Mouse (Mus musculus): ENCODE measurements around the gene Gm5741. TPM values are rescaled to one million over a fixed set of nuclear protein-coding genes. Genes with fewer than 3 reads are reported as not detected.

Gm5741 gene
- polyA plus RNA-seq, 2 experiments: 0.74 to 0.99 TPM

DNA sequence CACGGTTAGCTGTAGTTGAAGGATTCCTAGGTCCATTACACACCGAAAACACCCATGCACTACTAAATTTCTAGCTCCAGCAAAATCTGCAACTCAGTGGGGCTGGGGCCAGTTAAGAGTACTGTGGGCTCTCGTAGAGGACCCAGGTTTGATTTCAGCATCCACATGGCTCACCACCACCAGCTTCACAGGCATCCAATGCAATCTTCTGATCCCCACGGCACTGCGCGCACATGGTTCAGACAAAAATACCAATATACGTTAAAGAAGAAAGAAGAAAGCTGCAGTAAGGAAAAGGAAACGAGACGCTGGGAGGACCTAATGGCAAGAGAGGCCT lies 31.4 kb downstream of the Gm5741 start:
- Histone ChIP-seq H3K27me3 (ENCODE audit: control insufficient read depth, insufficient read depth, low read length) (no peaks in the 10 kb centered on the region), H3K4me3 (replicated peaks; ENCODE audit: low read length) (peak overlapping the region; percentile 74), H3K4me2 (replicated peaks; ENCODE audit: low read depth, low read length, severe bottlenecking) (peak overlapping the region; percentile 88), H3K36me3 (ENCODE audit: control insufficient read depth, insufficient read depth, low read length) (peaks cover 42% of the 10 kb centered on the region), H3K27ac (replicated peaks; ENCODE audit: low read depth, low read length) (peak overlapping the region; percentile 98), H3K9ac (ENCODE audit: low read depth, low read length, severe bottlenecking) (peak overlapping the region; percentile 68), H3K4me1 (ENCODE audit: control insufficient read depth, insufficient read depth, low read length) (peaks cover 13% of the 10 kb centered on the region), H3K9me3 (ENCODE audit: control insufficient read depth, low read length) (no peaks in the 10 kb centered on the region)
- DNase-seq (ENCODE audit: low spot score) (peak; percentile 16), ATAC-seq (ENCODE audit: low FRiP score, low read depth) (peak; percentile 24)
- WGBS: under 1% methylated on average over 9 of the region's 9 CpGs
- no peak for TF ChIP-seq POLR2A (IDR thresholded peaks at IDR 0.05; ENCODE audit: borderline replicate concordance, extremely low read depth, insufficient read depth, insufficient read length)

DNA sequence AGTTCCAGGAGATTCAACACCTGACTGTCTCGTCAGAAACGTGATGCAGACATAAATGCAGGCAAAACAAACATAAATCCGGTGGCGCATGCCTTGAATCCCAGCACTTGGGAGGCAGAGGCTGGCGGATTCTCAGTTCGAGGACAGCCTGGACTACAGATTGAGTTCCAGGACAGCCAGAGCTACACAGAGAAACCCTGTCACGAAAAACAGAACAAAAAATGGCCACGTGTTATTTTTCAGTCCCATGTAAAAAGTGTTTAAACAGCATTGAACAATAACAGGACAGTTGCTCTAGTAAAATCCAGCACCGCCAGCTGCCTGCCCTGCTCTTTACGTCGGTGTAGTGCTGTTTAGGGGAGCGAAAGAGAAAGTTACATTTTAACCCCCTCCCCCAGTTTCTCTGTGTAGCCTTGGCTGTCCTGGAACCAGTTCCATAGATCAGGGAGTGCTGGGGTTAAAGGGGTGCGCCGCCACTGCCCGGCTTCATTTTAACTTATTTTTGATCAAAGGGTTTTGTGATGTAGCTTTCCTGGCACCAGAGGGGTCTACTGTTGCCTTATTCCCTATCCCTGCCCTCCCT lies 32.0 kb downstream of the Gm5741 start:
- peak overlapping the region; percentile 74 for H3K4me3 ChIP-seq (replicated peaks; ENCODE audit: low read length)
- H3K36me3 ChIP-seq (ENCODE audit: control insufficient read depth, insufficient read depth, low read length): peaks cover 41% of the 10 kb centered on the region
- peak overlapping the region; percentile 88 for H3K4me2 ChIP-seq (replicated peaks; ENCODE audit: low read depth, low read length, severe bottlenecking)
- DNase-seq (ENCODE audit: low spot score) (peak; percentile 54), ATAC-seq (ENCODE audit: low FRiP score, low read depth) (peak; percentile 3; the same call in 1 of the 2 replicates)
- no peak for TF ChIP-seq POLR2A (IDR thresholded peaks at IDR 0.05; ENCODE audit: borderline replicate concordance, extremely low read depth, insufficient read depth, insufficient read length)
- H3K9ac ChIP-seq (ENCODE audit: low read depth, low read length, severe bottlenecking): peak overlapping the region; percentile 68
- peak overlapping the region; percentile 98 for H3K27ac ChIP-seq (replicated peaks; ENCODE audit: low read depth, low read length)
- H3K4me1 ChIP-seq (ENCODE audit: control insufficient read depth, insufficient read depth, low read length): peaks cover 13% of the 10 kb centered on the region
- H3K27me3 ChIP-seq (ENCODE audit: control insufficient read depth, insufficient read depth, low read length): no peaks in the 10 kb centered on the region
- WGBS: under 1% methylated on average over 15 of the region's 15 CpGs
- H3K9me3 ChIP-seq (ENCODE audit: control insufficient read depth, low read length): no peaks in the 10 kb centered on the region

DNA sequence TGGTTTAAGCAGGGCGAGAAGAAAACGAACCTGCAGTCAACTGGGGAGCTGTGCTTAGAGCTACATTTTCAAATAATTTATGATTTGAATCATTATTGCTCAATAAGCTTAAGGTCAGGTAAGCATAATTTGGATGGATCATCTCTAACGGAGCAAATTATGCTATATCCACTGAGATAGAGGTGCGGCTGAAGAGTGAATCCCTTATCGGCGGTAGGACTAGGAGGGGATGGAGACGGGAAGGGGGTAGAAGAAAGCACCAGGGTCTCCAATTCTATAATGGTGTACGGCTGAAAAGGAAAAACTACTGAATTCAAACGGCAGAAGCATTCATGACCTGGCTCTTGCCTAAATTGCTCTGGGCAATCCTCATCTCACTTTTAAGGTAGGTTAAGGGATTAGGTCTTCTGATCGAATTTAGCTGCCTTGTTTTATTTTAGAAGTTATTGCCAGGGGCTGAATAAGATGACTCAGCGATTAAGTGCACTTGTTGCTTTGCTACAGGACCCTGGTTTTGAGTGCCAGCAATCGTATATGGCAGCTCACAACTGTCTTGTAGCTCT lies 32.5 kb downstream of the Gm5741 start:
- peak overlapping the region; percentile 98 for H3K27ac ChIP-seq (replicated peaks; ENCODE audit: low read depth, low read length)
- no peak for DNase-seq (ENCODE audit: low spot score)
- H3K4me3 ChIP-seq (replicated peaks; ENCODE audit: low read length): peak overlapping the region; percentile 74
- H3K9ac ChIP-seq (ENCODE audit: low read depth, low read length, severe bottlenecking): peak overlapping the region; percentile 68
- WGBS: 7% methylated on average over 12 of the region's 12 CpGs
- peaks cover 13% of the 10 kb centered on the region for H3K4me1 ChIP-seq (ENCODE audit: control insufficient read depth, insufficient read depth, low read length)
- no peak for ATAC-seq (ENCODE audit: low FRiP score, low read depth)
- peak overlapping the region; percentile 88 for H3K4me2 ChIP-seq (replicated peaks; ENCODE audit: low read depth, low read length, severe bottlenecking)
- H3K9me3 ChIP-seq (ENCODE audit: control insufficient read depth, low read length): no peaks in the 10 kb centered on the region
- no peaks in the 10 kb centered on the region for H3K27me3 ChIP-seq (ENCODE audit: control insufficient read depth, insufficient read depth, low read length)
- H3K36me3 ChIP-seq (ENCODE audit: control insufficient read depth, insufficient read depth, low read length): peaks cover 41% of the 10 kb centered on the region
- no peak for TF ChIP-seq POLR2A (IDR thresholded peaks at IDR 0.05; ENCODE audit: borderline replicate concordance, extremely low read depth, insufficient read depth, insufficient read length)

DNA sequence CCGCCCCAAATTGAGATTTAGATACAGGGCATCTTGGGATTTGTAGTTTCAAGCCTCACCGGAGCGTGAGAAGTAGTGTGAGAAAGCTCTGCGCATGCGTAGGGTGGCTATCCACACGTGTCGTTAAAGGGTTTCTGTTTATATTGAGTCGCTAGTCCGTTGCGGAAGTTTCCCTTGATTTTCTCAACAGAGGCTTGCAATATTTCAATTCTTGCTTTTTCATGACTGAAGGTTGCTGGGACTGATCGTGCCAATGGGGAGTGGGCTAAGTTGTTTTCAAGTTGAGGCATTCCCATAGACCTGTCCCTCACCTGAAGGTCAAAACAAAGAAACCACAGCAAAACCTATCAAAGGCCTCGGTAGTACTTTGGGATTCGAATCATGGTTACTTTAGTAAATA lies 33.0 kb downstream of the Gm5741 start:
- Histone ChIP-seq H3K4me3 (replicated peaks; ENCODE audit: low read length) (peak overlapping the region; percentile 74), H3K9me3 (ENCODE audit: control insufficient read depth, low read length) (no peaks in the 10 kb centered on the region), H3K4me1 (ENCODE audit: control insufficient read depth, insufficient read depth, low read length) (peaks cover 13% of the 10 kb centered on the region), H3K9ac (ENCODE audit: low read depth, low read length, severe bottlenecking) (peak overlapping the region; percentile 12), H3K27ac (replicated peaks; ENCODE audit: low read depth, low read length) (no peak overlapping the region), H3K4me2 (replicated peaks; ENCODE audit: low read depth, low read length, severe bottlenecking) (peak overlapping the region; percentile 88), H3K27me3 (ENCODE audit: control insufficient read depth, insufficient read depth, low read length) (no peaks in the 10 kb centered on the region), H3K36me3 (ENCODE audit: control insufficient read depth, insufficient read depth, low read length) (peaks cover 41% of the 10 kb centered on the region)
- DNase-seq (ENCODE audit: low spot score) (peak; percentile 92), ATAC-seq (ENCODE audit: low FRiP score, low read depth) (no peak)
- no peak for TF ChIP-seq POLR2A (IDR thresholded peaks at IDR 0.05; ENCODE audit: borderline replicate concordance, extremely low read depth, insufficient read depth, insufficient read length)
- 4% methylated on average over 13 of the region's 13 CpGs for WGBS

DNA sequence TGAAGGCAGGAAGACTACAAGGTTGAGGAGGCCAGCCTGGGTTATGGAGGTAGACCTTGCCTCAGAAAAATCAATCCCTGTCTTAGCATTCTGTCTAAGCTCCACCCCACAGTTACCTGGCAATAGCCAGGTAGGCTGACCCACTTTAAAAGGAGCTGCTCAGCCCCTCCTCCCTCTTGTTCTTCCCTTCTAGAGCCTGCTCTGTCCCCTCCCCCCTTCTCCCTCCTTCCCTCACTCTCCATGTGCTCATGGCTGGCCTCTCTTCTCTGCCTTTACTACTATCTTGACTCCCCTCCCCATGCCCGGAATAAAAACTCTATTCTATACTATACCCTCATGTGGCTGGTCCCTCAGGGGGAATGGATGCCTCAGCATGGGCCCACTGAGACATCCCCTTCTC lies 33.9 kb downstream of the Gm5741 start:
- H3K4me3 ChIP-seq (replicated peaks; ENCODE audit: low read length): no peak overlapping the region
- no peak for DNase-seq (ENCODE audit: low spot score)
- H3K4me1 ChIP-seq (ENCODE audit: control insufficient read depth, insufficient read depth, low read length): peaks cover 14% of the 10 kb centered on the region
- H3K9me3 ChIP-seq (ENCODE audit: control insufficient read depth, low read length): no peaks in the 10 kb centered on the region
- no peak overlapping the region for H3K27ac ChIP-seq (replicated peaks; ENCODE audit: low read depth, low read length)
- no peak for ATAC-seq (ENCODE audit: low FRiP score, low read depth)
- H3K36me3 ChIP-seq (ENCODE audit: control insufficient read depth, insufficient read depth, low read length): peaks cover 48% of the 10 kb centered on the region
- no peaks in the 10 kb centered on the region for H3K27me3 ChIP-seq (ENCODE audit: control insufficient read depth, insufficient read depth, low read length)
- H3K4me2 ChIP-seq (replicated peaks; ENCODE audit: low read depth, low read length, severe bottlenecking): no peak overlapping the region
- WGBS: 79% methylated on average over 1 of the region's 1 CpGs
- no peak for TF ChIP-seq POLR2A (IDR thresholded peaks at IDR 0.05; ENCODE audit: borderline replicate concordance, extremely low read depth, insufficient read depth, insufficient read length)
- no peak overlapping the region for H3K9ac ChIP-seq (ENCODE audit: low read depth, low read length, severe bottlenecking)

Data from limb, embryonic 14.5 days (tissue).